Mouse (Mus musculus) C2C12 (cell line): ENCODE results near the gene Ttc29.

ENCODE experiments used
- CEBPB ChIP-seq: IDR thresholded peaks from one replicate; pipeline ENCODE4 v1.6.1; 2011; ENCODE audit warnings: low read depth, mild to moderate bottlenecking, control low read depth, moderate library complexity
- CTCF ChIP-seq: IDR thresholded peaks from one replicate; pipeline ENCODE4 v1.5.1; 2011; ENCODE audit not compliant: control insufficient read depth, insufficient read depth, insufficient read length
- MYOD1 ChIP-seq: IDR thresholded peaks from one replicate; pipeline ENCODE4 v1.6.1; 2011; ENCODE audit warnings: low read depth; ENCODE audit not compliant: control insufficient read depth, insufficient read length

DNA sequence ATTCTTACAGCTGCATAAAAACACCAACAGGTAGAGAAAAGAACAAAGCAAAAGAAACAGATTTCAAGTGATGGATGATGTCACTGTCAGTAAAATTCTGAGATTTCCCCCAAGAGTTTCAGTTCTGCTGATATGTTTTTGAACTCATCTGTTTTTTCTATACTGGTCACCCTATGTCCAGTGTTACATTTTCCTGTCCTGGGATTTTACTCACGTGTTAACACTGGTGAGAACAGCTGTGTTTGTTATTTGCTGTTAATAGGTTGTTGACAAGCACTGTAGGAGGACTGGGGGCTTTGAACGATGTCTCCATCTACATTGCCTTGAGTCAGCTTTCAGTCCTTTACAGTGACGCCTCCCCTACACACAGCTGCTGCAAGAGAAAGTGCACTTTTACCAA lies 53.1 kb downstream of the Ttc29 start:
- no peak for TF ChIP-seq MYOD1
- no peak for TF ChIP-seq CTCF
- no peak for TF ChIP-seq CEBPB
